Mouse (Mus musculus) megakaryocyte, embryonic 14.5 days (primary cell): ENCODE measurements around the gene Cep78. TPM values are rescaled to one million over a fixed set of nuclear protein-coding genes. Genes with fewer than 3 reads are reported as not detected.
A peak's percentile ranks its signal among the peaks of the same experiment; 100 is the strongest.

Experiments used
- H3K27me3 ChIP-seq: replicated peaks from 2 replicates; pipeline ENCODE3; 2012; ENCODE audit warnings: inconsistent platforms
- H3K36me3 ChIP-seq: replicated peaks from 2 replicates; pipeline ENCODE3; 2012; ENCODE audit warnings: low read length, inconsistent platforms, mixed read lengths
- H3K4me1 ChIP-seq: 2 replicates; pipeline ENCODE4 v1.6.1; 2012; ENCODE audit warnings: inconsistent platforms
- H3K4me3 ChIP-seq: replicated peaks from 2 replicates; pipeline ENCODE3; 2012; ENCODE audit warnings: moderate library complexity, mild to moderate bottlenecking, inconsistent platforms
- H3K9me3 ChIP-seq: 2 replicates; pipeline ENCODE4 v1.6.1; 2012; ENCODE audit warnings: inconsistent platforms
- FLI1 ChIP-seq: IDR thresholded peaks from 2 replicates; pipeline ENCODE4 v1.6.1; 2012; ENCODE audit warnings: low read length, inconsistent platforms, mixed read lengths
- GATA1 ChIP-seq: IDR thresholded peaks from 3 replicates; pipeline ENCODE4 v1.6.1; 2012; ENCODE audit warnings: mixed read lengths, low read length, inconsistent platforms, borderline replicate concordance
- polyA plus RNA-seq: library from polyadenylated mRNA; stranded (reverse); fragments of >175 nt; gene quantifications from 2 replicates; pipeline ENCODE4 v1.2.3, GENCODE M21; 2012; ENCODE audit warnings: low replicate concordance; ENCODE audit not compliant: insufficient read depth

Gene Cep78
- polyA plus RNA-seq, 1 experiment = 2.2 TPM

- no peaks in the 10 kb centered on the region for H3K9me3 ChIP-seq
- no peak for TF ChIP-seq GATA1
- no peak for TF ChIP-seq FLI1
- H3K36me3 ChIP-seq = peaks cover 81% of the 10 kb centered on the region
- peaks cover 15% of the 10 kb centered on the region for H3K4me1 ChIP-seq
- no peaks in the 10 kb centered on the region for H3K27me3 ChIP-seq
- peak overlapping the region; percentile 42 for H3K4me3 ChIP-seq
Observed at GRCm38 (mm10) chr19:15973365-15973764, 11.4 kb downstream of the Cep78 start.

DNA sequence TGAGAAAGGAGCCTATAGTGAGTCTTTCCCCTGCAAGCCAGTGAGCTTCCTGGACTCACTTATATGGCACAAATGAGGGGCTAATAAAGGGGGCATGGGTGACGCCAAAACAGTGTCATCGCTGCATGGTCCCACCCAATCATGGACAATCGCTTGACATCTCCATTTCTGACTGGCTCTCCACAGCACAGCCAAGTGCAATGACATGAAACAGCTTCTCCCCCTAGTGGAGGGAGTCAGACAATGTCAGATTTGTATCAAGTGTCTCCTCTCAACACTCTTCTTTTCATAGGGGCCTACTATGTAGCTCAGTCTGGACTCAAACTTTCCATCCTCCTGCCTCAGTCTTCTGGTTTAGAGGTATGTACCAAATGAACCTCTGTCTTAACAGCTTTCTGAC, 19.7 kb downstream of the Cep78 start:
- no peak for TF ChIP-seq FLI1
- TF ChIP-seq GATA1 = no peak
- no peaks in the 10 kb centered on the region for H3K9me3 ChIP-seq
- H3K36me3 ChIP-seq = peaks cover 72% of the 10 kb centered on the region
- no peaks in the 10 kb centered on the region for H3K27me3 ChIP-seq
- no peak overlapping the region for H3K4me3 ChIP-seq
- 0 out of 2 replicates have a peak, but pooled peaks cover 4% of the 10 kb centered on the region for H3K4me1 ChIP-seq

- peaks cover 70% of the 10 kb centered on the region for H3K36me3 ChIP-seq
Observed at GRCm38 (mm10) chr19:15964533-15964932, 20.3 kb downstream of the Cep78 start.

DNA sequence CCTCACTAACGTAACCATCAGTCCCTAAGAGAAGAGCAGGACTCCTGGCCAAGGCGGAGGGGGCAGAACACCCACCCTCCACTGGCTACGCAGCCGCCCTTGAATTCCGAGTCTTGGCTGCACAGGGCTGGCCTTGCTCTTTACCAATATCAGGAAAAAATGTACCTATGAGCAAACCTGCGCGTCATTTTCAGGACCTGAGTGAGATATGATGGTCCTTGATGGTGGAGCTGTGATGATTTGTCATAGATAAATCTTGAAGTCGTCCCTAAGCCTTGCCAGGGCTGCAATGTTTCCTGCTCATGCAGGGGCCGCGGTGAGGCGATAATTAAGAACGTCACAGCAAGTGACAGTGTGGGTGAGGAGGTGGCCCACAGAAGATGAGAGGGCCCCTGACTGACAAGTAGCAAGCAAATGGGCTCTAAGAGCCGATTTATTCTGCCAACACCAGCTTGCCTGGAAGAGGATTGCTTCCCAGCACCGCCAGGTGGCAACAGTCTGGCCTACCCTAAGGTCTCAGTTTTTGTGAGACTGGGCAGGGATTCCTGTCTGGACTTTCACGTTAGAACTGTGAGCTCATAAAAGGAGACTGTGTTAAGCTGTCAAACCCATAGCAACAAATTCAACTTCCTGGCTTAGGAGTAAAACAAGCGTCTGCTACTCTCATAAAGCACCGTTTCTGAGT, 21.6 kb downstream of the Cep78 start:
- peaks cover 64% of the 10 kb centered on the region for H3K36me3 ChIP-seq
- no peaks in the 10 kb centered on the region for H3K27me3 ChIP-seq
- no peak overlapping the region for H3K4me3 ChIP-seq
- H3K9me3 ChIP-seq = no peaks in the 10 kb centered on the region
- no peaks in the 10 kb centered on the region for H3K4me1 ChIP-seq
- TF ChIP-seq GATA1 = no peak
- no peak for TF ChIP-seq FLI1

More at GRCm38 (mm10) chr19:15964533-15964932, 20.3 kb downstream of the Cep78 start:
- Histone ChIP-seq H3K4me3 (no peak overlapping the region), H3K27me3 (no peaks in the 10 kb centered on the region), H3K4me1 (0 out of 2 replicates have a peak, but pooled peaks cover 4% of the 10 kb centered on the region), H3K9me3 (no peaks in the 10 kb centered on the region)
- TF ChIP-seq FLI1 (no peak), GATA1 (no peak)

GRCm38 (mm10) chr19:15962313-15962712, 22.5 kb downstream of the Cep78 start:
- H3K36me3 ChIP-seq = peaks cover 60% of the 10 kb centered on the region
- no peak overlapping the region for H3K4me3 ChIP-seq
- no peak for TF ChIP-seq GATA1
- TF ChIP-seq FLI1 = no peak
- no peaks in the 10 kb centered on the region for H3K4me1 ChIP-seq
- no peaks in the 10 kb centered on the region for H3K9me3 ChIP-seq
- no peaks in the 10 kb centered on the region for H3K27me3 ChIP-seq

DNA sequence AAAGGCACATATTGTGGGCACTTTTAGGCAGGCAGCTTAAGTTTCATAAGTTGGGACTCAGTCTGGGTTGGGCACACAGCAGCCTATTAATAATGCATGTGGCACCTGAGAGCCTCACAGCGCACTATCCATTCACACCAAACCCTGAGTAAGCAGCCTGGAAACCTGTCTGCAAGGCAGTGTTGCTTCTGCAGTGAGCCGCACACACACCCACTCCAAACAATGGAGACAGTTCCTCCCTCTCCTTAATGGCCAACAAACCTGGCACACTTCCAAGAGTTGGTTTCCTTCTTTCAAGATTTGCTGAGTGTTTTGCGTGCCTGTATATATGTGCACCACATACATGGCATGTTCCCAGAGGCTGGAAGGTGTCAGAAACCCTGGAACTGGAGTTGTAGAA, 34.6 kb downstream of the Cep78 start:
- peaks cover 10% of the 10 kb centered on the region for H3K4me1 ChIP-seq
- no peak overlapping the region for H3K4me3 ChIP-seq
- no peaks in the 10 kb centered on the region for H3K9me3 ChIP-seq
- H3K27me3 ChIP-seq = peaks cover 6% of the 10 kb centered on the region
- H3K36me3 ChIP-seq = peaks cover 4% of the 10 kb centered on the region
- TF ChIP-seq FLI1 (no peak), GATA1 (no peak)

DNA sequence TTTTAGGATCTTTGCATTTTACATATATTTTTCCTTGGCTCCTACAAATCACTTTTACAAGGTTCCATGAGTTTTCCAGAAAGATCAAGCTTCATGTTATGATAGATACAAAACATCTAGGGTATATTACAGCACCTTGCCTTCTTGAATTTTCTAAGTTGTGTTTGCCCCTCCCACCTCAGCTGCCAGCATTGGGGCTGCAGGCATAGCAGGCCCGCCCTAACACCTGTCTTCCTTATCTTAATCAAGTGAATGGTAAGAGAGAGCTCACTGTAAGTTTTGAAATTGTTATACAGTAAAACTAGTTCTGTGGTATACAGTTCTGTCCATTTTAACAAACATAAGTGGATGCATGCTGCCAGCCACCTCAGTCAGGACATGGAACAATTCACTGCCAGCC, 35.9 kb downstream of the Cep78 start:
- peaks cover 6% of the 10 kb centered on the region for H3K27me3 ChIP-seq
- H3K4me3 ChIP-seq = no peak overlapping the region
- no peaks in the 10 kb centered on the region for H3K9me3 ChIP-seq
- H3K4me1 ChIP-seq = peaks cover 10% of the 10 kb centered on the region
- no peaks in the 10 kb centered on the region for H3K36me3 ChIP-seq
- no peak for TF ChIP-seq FLI1
- no peak for TF ChIP-seq GATA1

GRCm38 (mm10) chr19:15948426-15948825, 36.4 kb downstream of the Cep78 start:
- Histone ChIP-seq H3K36me3 (no peaks in the 10 kb centered on the region), H3K9me3 (no peaks in the 10 kb centered on the region), H3K27me3 (peaks cover 6% of the 10 kb centered on the region), H3K4me1 (peaks cover 10% of the 10 kb centered on the region), H3K4me3 (no peak overlapping the region)
- TF ChIP-seq GATA1 (no peak), FLI1 (no peak)

DNA sequence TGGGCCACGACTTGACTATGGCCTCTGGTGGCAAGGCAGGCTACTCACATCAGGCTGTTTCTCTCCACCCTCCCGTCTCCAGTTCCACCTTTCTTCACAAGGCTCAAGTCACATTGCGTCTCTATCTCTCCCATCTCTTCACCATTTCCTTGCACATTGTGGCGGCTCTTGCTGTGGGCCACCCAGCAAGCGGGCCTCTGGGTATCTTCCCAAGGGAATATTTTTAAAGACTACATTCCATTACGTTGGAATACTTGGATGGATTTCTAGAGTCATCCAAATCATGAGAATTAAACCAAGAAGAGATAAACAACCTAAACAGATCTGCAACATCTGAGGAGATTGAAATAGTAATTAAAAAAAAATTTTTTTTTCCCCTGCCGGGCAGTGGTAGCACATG, 37.6 kb downstream of the Cep78 start, which contains the start of gene Psat1:
Gene Psat1 (minus strand): TSS at position 101 of the 400 bp plus-strand sequence.
- TF ChIP-seq GATA1 = no peak
- no peak for TF ChIP-seq FLI1
- Histone ChIP-seq H3K4me1 (peaks cover 10% of the 10 kb centered on the region), H3K27me3 (peaks cover 6% of the 10 kb centered on the region), H3K36me3 (no peaks in the 10 kb centered on the region), H3K4me3 (peak within 1 kb of the TSS; percentile 31), H3K9me3 (no peaks in the 10 kb centered on the region)

- Histone ChIP-seq H3K27me3 (peaks cover 6% of the 10 kb centered on the region), H3K4me3 (peak overlapping the region; percentile 31), H3K36me3 (no peaks in the 10 kb centered on the region), H3K9me3 (no peaks in the 10 kb centered on the region), H3K4me1 (peaks cover 10% of the 10 kb centered on the region)
- TF ChIP-seq GATA1 (no peak), FLI1 (no peak)
Observed at GRCm38 (mm10) chr19:15946663-15947062, 38.1 kb downstream of the Cep78 start.
